Mouse (Mus musculus) E14TG2a.4 (cell line): ENCODE data around the gene Trim38.

Source experiments
- H3K27me3 ChIP-seq: 2 replicates; pipeline ENCODE4 v1.6.1; 2014; ENCODE audit warnings: low read length, control low read depth; ENCODE audit not compliant: insufficient read depth
- H3K36me3 ChIP-seq: 2 replicates; pipeline ENCODE4 v1.6.1; 2014; ENCODE audit warnings: low read length, control low read depth; ENCODE audit not compliant: insufficient read depth
- H3K4me1 ChIP-seq: replicated peaks from 2 replicates; pipeline ENCODE4 v1.6.1; 2014; ENCODE audit warnings: low read depth, low read length, control low read depth
- H3K4me3 ChIP-seq: replicated peaks from 2 replicates; pipeline ENCODE4 v1.5.1; 2014; ENCODE audit warnings: mild to moderate bottlenecking, low read length
- H3K9me3 ChIP-seq: 2 replicates; pipeline ENCODE4 v1.6.1; 2014; ENCODE audit warnings: low read length, control low read depth
- CTCF ChIP-seq: conservative IDR thresholded peaks from 2 replicates; pipeline ENCODE4 v1.5.1; 2014; ENCODE audit warnings: low read length
- NANOG ChIP-seq: IDR thresholded peaks from 2 replicates; pipeline ENCODE4 v1.6.1; 2014; ENCODE audit warnings: borderline replicate concordance, low read length, mixed read lengths
- POU5F1 ChIP-seq: IDR thresholded peaks from 2 replicates; pipeline ENCODE4 v1.6.1; 2014; ENCODE audit warnings: low read length, borderline replicate concordance

Gene Trim38

GRCm38 (mm10) chr13:23738041-23738440, 31.7 kb upstream of the Trim38 start:
- TF ChIP-seq POU5F1 (no peak), CTCF (no peak), NANOG (no peak)
- no peaks in the 10 kb centered on the region for H3K9me3 ChIP-seq
- H3K4me1 ChIP-seq, result peaks cover 16% of the 10 kb centered on the region
- peak overlapping the region; percentile 81 for H3K4me3 ChIP-seq
- H3K27me3 ChIP-seq, result no peaks in the 10 kb centered on the region
- H3K36me3 ChIP-seq, result no peaks in the 10 kb centered on the region

GRCm38 (mm10) chr13:23738677-23739068, 31.0 kb upstream of the Trim38 start, which contains the start of gene Hist1h1c:
Gene Hist1h1c, plus strand, starts transcription at chr13:23738808.
- Histone ChIP-seq H3K27me3 (no peaks in the 10 kb centered on the region), H3K4me1 (peaks cover 22% of the 10 kb centered on the region), H3K9me3 (no peaks in the 10 kb centered on the region), H3K4me3 (peak within 1 kb of the TSS; percentile 81), H3K36me3 (no peaks in the 10 kb centered on the region)
- TF ChIP-seq NANOG (no peak), POU5F1 (no peak), CTCF (no peak)

- Histone ChIP-seq H3K27me3 (no peaks in the 10 kb centered on the region), H3K36me3 (no peaks in the 10 kb centered on the region), H3K4me1 (peaks cover 28% of the 10 kb centered on the region), H3K9me3 (no peaks in the 10 kb centered on the region), H3K4me3 (peak overlapping the region; percentile 81)
- TF ChIP-seq POU5F1 (no peak), CTCF (no peak), NANOG (0 out of 2 replicates have a peak, but pooled peaks have one; percentile 26)
These were observed 30.4 kb upstream of the Trim38 start for GRCm38 (mm10) chr13:23739069-23739921.

- TF ChIP-seq CTCF (no peak), NANOG (no peak), POU5F1 (no peak)
- no peaks in the 10 kb centered on the region for H3K27me3 ChIP-seq
- H3K4me1 ChIP-seq, result peaks cover 29% of the 10 kb centered on the region
- H3K4me3 ChIP-seq, result peak overlapping the region; percentile 81
- H3K36me3 ChIP-seq, result no peaks in the 10 kb centered on the region
- H3K9me3 ChIP-seq, result no peaks in the 10 kb centered on the region
These were observed 29.8 kb upstream of the Trim38 start for GRCm38 (mm10) chr13:23739922-23740252.

- peak overlapping the region; percentile 81 for H3K4me3 ChIP-seq
- H3K36me3 ChIP-seq, result no peaks in the 10 kb centered on the region
- no peaks in the 10 kb centered on the region for H3K9me3 ChIP-seq
- peaks cover 29% of the 10 kb centered on the region for H3K4me1 ChIP-seq
- no peak for TF ChIP-seq POU5F1
- TF ChIP-seq CTCF, result no peak
- TF ChIP-seq NANOG, result no peak
- no peaks in the 10 kb centered on the region for H3K27me3 ChIP-seq
These were observed 29.4 kb upstream of the Trim38 start for GRCm38 (mm10) chr13:23740256-23740840.

- H3K4me3 ChIP-seq, result peak overlapping the region; percentile 46; the same call in 1 of the 2 replicates
- H3K4me1 ChIP-seq, result peaks cover 29% of the 10 kb centered on the region
- TF ChIP-seq NANOG (no peak), CTCF (no peak), POU5F1 (no peak)
- no peaks in the 10 kb centered on the region for H3K27me3 ChIP-seq
- no peaks in the 10 kb centered on the region for H3K36me3 ChIP-seq
- H3K9me3 ChIP-seq, result no peaks in the 10 kb centered on the region
These were observed 28.8 kb upstream of the Trim38 start for GRCm38 (mm10) chr13:23740910-23741309.

- TF ChIP-seq CTCF, result no peak
- 0 out of 2 replicates have a peak, but pooled peaks have one; percentile 52 for TF ChIP-seq POU5F1
- no peak; the same call in 1 of the 2 replicates for TF ChIP-seq NANOG
- Histone ChIP-seq H3K9me3 (no peaks in the 10 kb centered on the region), H3K4me3 (peak overlapping the region; percentile 46; the same call in 1 of the 2 replicates)
These were observed 27.7 kb upstream of the Trim38 start for GRCm38 (mm10) chr13:23742007-23742406.

GRCm38 (mm10) chr13:23743215-23743614, 26.5 kb upstream of the Trim38 start:
- Histone ChIP-seq H3K4me3 (peak overlapping the region; percentile 73), H3K9me3 (no peaks in the 10 kb centered on the region)
- TF ChIP-seq CTCF (no peak), NANOG (no peak), POU5F1 (no peak)

More at GRCm38 (mm10) chr13:23742007-23742406, 27.7 kb upstream of the Trim38 start:
- Histone ChIP-seq H3K36me3 (no peaks in the 10 kb centered on the region), H3K27me3 (no peaks in the 10 kb centered on the region), H3K4me1 (peaks cover 28% of the 10 kb centered on the region)

GRCm38 (mm10) chr13:23743963-23744362, 25.8 kb upstream of the Trim38 start:
- H3K27me3 ChIP-seq, result no peaks in the 10 kb centered on the region
- peak overlapping the region; percentile 73 for H3K4me3 ChIP-seq
- TF ChIP-seq CTCF (no peak), NANOG (no peak), POU5F1 (no peak)
- no peaks in the 10 kb centered on the region for H3K36me3 ChIP-seq
- H3K9me3 ChIP-seq, result no peaks in the 10 kb centered on the region
- peaks cover 30% of the 10 kb centered on the region for H3K4me1 ChIP-seq

More at GRCm38 (mm10) chr13:23743215-23743614, 26.5 kb upstream of the Trim38 start:
- Histone ChIP-seq H3K4me1 (peaks cover 23% of the 10 kb centered on the region), H3K27me3 (no peaks in the 10 kb centered on the region), H3K36me3 (no peaks in the 10 kb centered on the region)
